Mouse (Mus musculus): ENCODE results near the gene Mms22l.

Mms22l gene

GRCm38 (mm10) chr4:24496116-24496952 lies at the start of gene Mms22l:
Mms22l (plus strand) TSS chr4:24496451.
- in situ Hi-C loops (cut with MboI, MseI) = loop anchor here (25.0 kb wide), 3 partner anchors 366 to 2009 kb away; partner anchors contain the start of genes Klhl32 and Pou3f2

- in situ Hi-C loops (cut with MboI, MseI) = loop anchor here (10.0 to 25.0 kb wide), 4 partner anchors 378 to 1997 kb away; partner anchors contain the start of genes Klhl32 and Pou3f2
These were observed 12.2 kb upstream of the Mms22l start for GRCm38 (mm10) chr4:24484046-24484445.

GRCm38 (mm10) chr4:24496953-24497319 lies 685 bp downstream of the Mms22l start:
- in situ Hi-C loops (cut with MboI, MseI) = loop anchor here (25.0 kb wide), 3 partner anchors 365 to 2010 kb away; partner anchors contain the start of genes Klhl32 and Pou3f2

- in situ Hi-C loops (cut with MboI, MseI) = no loop called here
These were observed 12.9 kb downstream of the Mms22l start for GRCm38 (mm10) chr4:24509195-24509594.

GRCm38 (mm10) chr4:24536989-24537388 lies 40.7 kb downstream of the Mms22l start:
- in situ Hi-C loops (cut with MboI, MseI) = no loop called here

- in situ Hi-C loops (cut with MboI, MseI) = no loop called here
These were observed 47.2 kb downstream of the Mms22l start for GRCm38 (mm10) chr4:24543421-24543820.

- in situ Hi-C loops (cut with MboI, MseI) = no loop called here
These were observed 48.5 kb downstream of the Mms22l start for GRCm38 (mm10) chr4:24544677-24545151.

- in situ Hi-C loops (cut with MboI, MseI) = no loop called here
These were observed 60.0 kb downstream of the Mms22l start for GRCm38 (mm10) chr4:24556116-24556820.

- in situ Hi-C loops (cut with MboI, MseI) = no loop called here
These were observed 60.9 kb downstream of the Mms22l start for GRCm38 (mm10) chr4:24557149-24557548.

- in situ Hi-C loops (cut with MboI, MseI) = no loop called here
These were observed 71.8 kb downstream of the Mms22l start for GRCm38 (mm10) chr4:24568026-24568425.

GRCm38 (mm10) chr4:24568989-24569556 lies 72.8 kb downstream of the Mms22l start:
- in situ Hi-C loops (cut with MboI, MseI) = no loop called here

GRCm38 (mm10) chr4:24574276-24574675 lies 78.0 kb downstream of the Mms22l start:
- in situ Hi-C loops (cut with MboI, MseI) = no loop called here

- in situ Hi-C loops (cut with MboI, MseI) = no loop called here
These were observed 81.3 kb downstream of the Mms22l start for GRCm38 (mm10) chr4:24577594-24577993.

- in situ Hi-C loops (cut with MboI, MseI) = no loop called here
These were observed 86.0 kb downstream of the Mms22l start for GRCm38 (mm10) chr4:24582295-24582694.

- in situ Hi-C loops (cut with MboI, MseI) = no loop called here
These were observed 87.7 kb downstream of the Mms22l start for GRCm38 (mm10) chr4:24583997-24584396.

- in situ Hi-C loops (cut with MboI, MseI) = no loop called here
These were observed 98.6 kb downstream of the Mms22l start for GRCm38 (mm10) chr4:24594824-24595223.

- in situ Hi-C loops (cut with MboI, MseI) = no loop called here
These were observed 100.8 kb downstream of the Mms22l start for GRCm38 (mm10) chr4:24596942-24597611.

GRCm38 (mm10) chr4:24598637-24599036 lies 102.4 kb downstream of the Mms22l start:
- in situ Hi-C loops (cut with MboI, MseI) = no loop called here

- in situ Hi-C loops (cut with MboI, MseI) = no loop called here
These were observed 105.5 kb downstream of the Mms22l start for GRCm38 (mm10) chr4:24601711-24602110.

- in situ Hi-C loops (cut with MboI, MseI) = no loop called here
These were observed 112.8 kb downstream of the Mms22l start for GRCm38 (mm10) chr4:24609085-24609484.

GRCm38 (mm10) chr4:24609564-24609963 lies 113.3 kb downstream of the Mms22l start:
- in situ Hi-C loops (cut with MboI, MseI) = no loop called here

- in situ Hi-C loops (cut with MboI, MseI) = no loop called here
These were observed 123.8 kb downstream of the Mms22l start for GRCm38 (mm10) chr4:24620005-24620404.
